Mouse (Mus musculus) right cerebral cortex, postnatal 14 days (tissue): Measurements from ENCODE around the gene Rnf114.
A peak's percentile ranks its signal among the peaks of the same experiment; 100 is the strongest.

Experiments used
- DNase-seq: peaks from one replicate; pipeline ENCODE4 v3.0.0; 2022

Gene Rnf114

GRCm38 (mm10) chr2:167491757-167492708 is at the start of gene Rnf114:
TSS of gene Rnf114 (plus strand) at chr2:167492645.
- peak; percentile 42 for DNase-seq

GRCm38 (mm10) chr2:167443411-167444193 is 48.8 kb upstream of the Rnf114 start:
- DNase-seq, result no peak

- DNase-seq, result no peak
These were observed 46.3 kb upstream of the Rnf114 start for GRCm38 (mm10) chr2:167445911-167446780.

GRCm38 (mm10) chr2:167447207-167447606 is 45.2 kb upstream of the Rnf114 start:
- DNase-seq, result no peak

- DNase-seq, result no peak
These were observed 44.8 kb upstream of the Rnf114 start for GRCm38 (mm10) chr2:167447629-167448028.

GRCm38 (mm10) chr2:167449331-167450275 is 42.8 kb upstream of the Rnf114 start:
- DNase-seq, result no peak

- no peak for DNase-seq
These were observed 41.8 kb upstream of the Rnf114 start for GRCm38 (mm10) chr2:167450647-167451046.

- peak; percentile 42 for DNase-seq
These were observed 38.6 kb upstream of the Rnf114 start for GRCm38 (mm10) chr2:167453814-167454213.

GRCm38 (mm10) chr2:167456361-167457020 is 36.0 kb upstream of the Rnf114 start:
- no peak for DNase-seq

GRCm38 (mm10) chr2:167457213-167457612 is 35.2 kb upstream of the Rnf114 start:
- DNase-seq, result no peak

GRCm38 (mm10) chr2:167458548-167458947 is 33.9 kb upstream of the Rnf114 start:
- DNase-seq, result no peak

- DNase-seq, result no peak
These were observed 33.2 kb upstream of the Rnf114 start for GRCm38 (mm10) chr2:167459071-167459865.

- DNase-seq, result peak; percentile 54
These were observed 29.5 kb upstream of the Rnf114 start for GRCm38 (mm10) chr2:167462954-167463353.

GRCm38 (mm10) chr2:167463802-167464201 is 28.6 kb upstream of the Rnf114 start:
- no peak for DNase-seq

GRCm38 (mm10) chr2:167465951-167466350 is 26.5 kb upstream of the Rnf114 start:
- no peak for DNase-seq

GRCm38 (mm10) chr2:167467214-167467613 is 25.2 kb upstream of the Rnf114 start:
- no peak for DNase-seq

GRCm38 (mm10) chr2:167468444-167468843 is 24.0 kb upstream of the Rnf114 start:
- no peak for DNase-seq

GRCm38 (mm10) chr2:167470611-167471010 is 21.8 kb upstream of the Rnf114 start:
- no peak for DNase-seq

- DNase-seq, result no peak
These were observed 20.9 kb upstream of the Rnf114 start for GRCm38 (mm10) chr2:167471585-167471984.

- no peak for DNase-seq
These were observed 18.2 kb upstream of the Rnf114 start for GRCm38 (mm10) chr2:167474218-167474617.
